Mouse (Mus musculus) intestine, embryonic 14.5 days (tissue): ENCODE data around the gene 6030408B16Rik. TPM values are rescaled to one million over a fixed set of nuclear protein-coding genes. Genes with fewer than 3 reads are reported as not detected.

ENCODE experiments used
- ATAC-seq: fragments of 200-750 bp; cut with Nextera tagmentation; replicated peaks from 2 replicates; pipeline ENCODE4 v1.8.0; 2017; ENCODE audit warnings: low read depth, moderate number of reproducible peaks, moderate TSS enrichment, moderate library complexity; ENCODE audit not compliant: low FRiP score, low TSS enrichment
- DNase-seq: peaks from one replicate; pipeline ENCODE4 v3.0.0-alpha.2; 2018; ENCODE audit warnings: low spot score
- H3K27ac ChIP-seq: fragments of 300-500 bp; sonication (generic); 2 replicates; pipeline ENCODE4 v1.5.1; 2014; ENCODE audit warnings: low read depth, mild to moderate bottlenecking, control low read depth
- H3K27me3 ChIP-seq: fragments of 300-500 bp; sonication (generic); replicated peaks from 2 replicates; pipeline ENCODE4 v1.6.1; 2014; ENCODE audit warnings: low read length, control low read depth; ENCODE audit not compliant: control insufficient read depth, insufficient read depth
- H3K36me3 ChIP-seq: fragments of 300-500 bp; sonication (generic); 2 replicates; pipeline ENCODE4 v1.6.1; 2014; ENCODE audit warnings: low read length, control low read depth; ENCODE audit not compliant: control insufficient read depth, insufficient read depth
- H3K4me1 ChIP-seq: fragments of 300-500 bp; sonication (generic); replicated peaks from 2 replicates; pipeline ENCODE4 v1.6.1; 2014; ENCODE audit warnings: low read length, control low read depth, mixed read lengths; ENCODE audit not compliant: control insufficient read depth, insufficient read depth
- H3K4me2 ChIP-seq: fragments of 300-500 bp; sonication (generic); 2 replicates; pipeline ENCODE4 v1.6.1; 2014; ENCODE audit warnings: low read length
- H3K4me3 ChIP-seq: fragments of 300-500 bp; sonication (generic); 2 replicates; pipeline ENCODE4 v1.5.1; 2014; ENCODE audit warnings: low read depth, low read length, control low read depth, mixed read lengths
- H3K9ac ChIP-seq: fragments of 300-500 bp; sonication (generic); 2 replicates; pipeline ENCODE4 v1.6.1; 2014; ENCODE audit warnings: mild to moderate bottlenecking, low read length
- H3K9me3 ChIP-seq: fragments of 300-500 bp; sonication (generic); 2 replicates; pipeline ENCODE4 v1.6.1; 2016; ENCODE audit warnings: low read length, control low read depth; ENCODE audit not compliant: control insufficient read depth
- WGBS: fragments of 180-500 bp; shearing (Covaris S2); extraction: QIAGEN DNeasy Blood & Tissue Kit; methylation state at CpG from one replicate; pipeline ENCODE4 v1.1.7; 2014; 5-methylcytosine and 5-hydroxymethylcytosine counted together
- polyA plus RNA-seq: library from polyadenylated mRNA; unstranded; fragments of >200 nt; fragmentation: Nextera tagmentation; extraction: Ambion mirVana; gene quantifications from 2 replicates; pipeline ENCODE4 v1.2.1, GENCODE M21; 2014

Gene 6030408B16Rik
- polyA plus RNA-seq, 1 experiment from 2014 or later = 5.9 TPM

DNA sequence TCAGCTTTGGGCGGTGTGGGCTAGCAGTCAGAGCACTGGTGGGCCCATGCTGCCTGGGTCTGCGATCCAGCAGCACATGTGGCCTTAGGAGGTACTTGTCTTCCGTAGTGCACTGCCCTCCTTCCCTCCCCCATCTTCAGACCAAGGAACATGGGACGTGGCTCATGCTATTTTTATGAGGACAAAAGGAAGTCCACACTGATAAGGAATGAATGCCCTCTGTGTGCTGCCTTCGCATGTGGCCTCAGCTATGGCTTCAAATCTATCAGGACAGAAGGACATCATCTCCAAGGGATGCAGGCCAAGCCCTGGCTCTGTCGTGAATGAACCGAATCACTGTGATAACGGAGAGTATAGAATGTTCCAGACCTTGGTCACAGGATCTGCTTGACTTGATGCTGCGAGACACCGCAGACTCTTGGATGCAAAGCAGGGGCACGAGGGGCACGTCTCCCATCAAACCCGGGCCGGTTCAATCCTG is 6.5 kb downstream of the 6030408B16Rik start:
- H3K4me1 ChIP-seq = 0 out of 2 replicates have a peak, but pooled peaks cover 11% of the 10 kb centered on the region
- H3K9me3 ChIP-seq = no peaks in the 10 kb centered on the region
- DNase-seq = no peak
- H3K27ac ChIP-seq = no peak overlapping the region
- no peak overlapping the region for H3K4me2 ChIP-seq
- no peaks in the 10 kb centered on the region for H3K27me3 ChIP-seq
- WGBS = 67% methylated on average over 14 of the region's 14 CpGs
- no peaks in the 10 kb centered on the region for H3K36me3 ChIP-seq
- no peak for ATAC-seq
- H3K9ac ChIP-seq = no peak overlapping the region
- H3K4me3 ChIP-seq = no peak overlapping the region

DNA sequence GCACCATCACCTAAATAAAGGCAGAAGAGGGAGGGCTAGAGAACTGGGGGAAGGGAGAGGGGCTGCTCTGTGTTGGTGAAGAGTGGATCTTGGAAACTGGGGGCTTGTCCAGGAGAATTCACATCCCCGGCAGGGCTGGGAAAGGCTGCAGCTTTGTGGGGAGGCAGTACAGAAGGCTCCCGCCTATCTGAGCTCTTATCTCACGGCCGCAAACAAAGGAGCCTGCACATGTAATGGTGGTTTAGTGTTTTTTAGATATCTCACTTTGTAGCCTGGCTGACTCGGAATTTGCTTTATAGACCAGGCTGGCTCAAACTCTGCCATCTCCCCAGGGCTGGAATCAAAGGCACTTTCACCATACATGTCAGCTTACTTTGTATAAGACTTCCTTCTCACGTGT is 7.1 kb downstream of the 6030408B16Rik start:
- Histone ChIP-seq H3K36me3 (no peaks in the 10 kb centered on the region), H3K9me3 (no peaks in the 10 kb centered on the region), H3K4me2 (no peak overlapping the region), H3K27me3 (no peaks in the 10 kb centered on the region), H3K4me3 (no peak overlapping the region), H3K9ac (no peak overlapping the region), H3K27ac (no peak overlapping the region), H3K4me1 (0 out of 2 replicates have a peak, but pooled peaks cover 8% of the 10 kb centered on the region)
- ATAC-seq = no peak
- 66% methylated on average over 6 of the region's 6 CpGs for WGBS
- no peak for DNase-seq

DNA sequence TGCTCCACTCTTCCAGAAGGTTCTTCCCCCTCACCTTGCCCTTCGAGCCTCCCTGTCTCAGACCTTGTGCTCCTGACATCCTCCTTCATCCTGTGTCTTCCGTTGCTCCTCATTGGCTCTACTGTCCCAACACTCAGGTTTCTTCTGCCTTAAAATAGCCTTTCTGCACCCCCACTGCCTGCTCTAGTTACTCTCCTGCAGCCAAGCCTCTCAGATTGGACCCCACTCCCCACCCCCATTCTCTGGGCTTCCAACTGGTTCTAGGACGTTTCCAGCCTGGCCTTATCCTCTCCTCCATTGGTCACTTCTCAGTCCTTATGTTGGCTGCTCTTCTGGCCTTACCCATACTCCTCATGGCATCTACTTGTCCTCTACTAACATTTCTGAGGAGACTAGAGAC is 9.2 kb downstream of the 6030408B16Rik start:
- Histone ChIP-seq H3K4me2 (no peak overlapping the region), H3K9me3 (no peaks in the 10 kb centered on the region), H3K27ac (no peak overlapping the region), H3K4me1 (0 out of 2 replicates have a peak, but pooled peaks cover 5% of the 10 kb centered on the region), H3K27me3 (no peaks in the 10 kb centered on the region), H3K4me3 (no peak overlapping the region), H3K9ac (no peak overlapping the region), H3K36me3 (no peaks in the 10 kb centered on the region)
- WGBS = 82% methylated on average over 3 of the region's 3 CpGs
- no peak for DNase-seq
- no peak for ATAC-seq

DNA sequence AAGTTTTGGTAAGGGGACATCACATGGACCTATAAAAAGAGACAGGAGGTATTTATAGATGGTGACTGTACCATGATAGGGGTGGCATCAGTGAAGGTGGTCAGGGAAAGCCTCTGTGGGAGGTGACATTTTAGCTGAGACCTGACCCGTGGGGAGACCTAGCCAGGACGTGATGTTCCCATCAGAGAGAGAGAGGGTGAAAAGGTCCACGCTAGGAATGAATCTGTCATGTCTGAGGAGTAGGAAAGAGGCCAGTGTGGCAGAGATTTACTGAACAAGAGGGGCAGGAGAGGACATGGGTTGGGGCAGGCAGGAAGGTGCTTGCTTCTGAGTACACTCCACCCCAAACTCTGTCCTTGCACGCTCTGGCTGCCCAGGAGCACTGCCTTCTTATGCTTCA is 10.8 kb downstream of the 6030408B16Rik start:
- 75% methylated on average over 4 of the region's 4 CpGs for WGBS
- no peak overlapping the region for H3K4me2 ChIP-seq
- no peak overlapping the region for H3K4me3 ChIP-seq
- H3K27ac ChIP-seq = no peak overlapping the region
- peaks cover 3% of the 10 kb centered on the region; the same call in 1 of the 2 replicates for H3K4me1 ChIP-seq
- no peaks in the 10 kb centered on the region for H3K36me3 ChIP-seq
- H3K9ac ChIP-seq = no peak overlapping the region
- H3K9me3 ChIP-seq = no peaks in the 10 kb centered on the region
- no peak for ATAC-seq
- no peak for DNase-seq
- no peaks in the 10 kb centered on the region for H3K27me3 ChIP-seq

DNA sequence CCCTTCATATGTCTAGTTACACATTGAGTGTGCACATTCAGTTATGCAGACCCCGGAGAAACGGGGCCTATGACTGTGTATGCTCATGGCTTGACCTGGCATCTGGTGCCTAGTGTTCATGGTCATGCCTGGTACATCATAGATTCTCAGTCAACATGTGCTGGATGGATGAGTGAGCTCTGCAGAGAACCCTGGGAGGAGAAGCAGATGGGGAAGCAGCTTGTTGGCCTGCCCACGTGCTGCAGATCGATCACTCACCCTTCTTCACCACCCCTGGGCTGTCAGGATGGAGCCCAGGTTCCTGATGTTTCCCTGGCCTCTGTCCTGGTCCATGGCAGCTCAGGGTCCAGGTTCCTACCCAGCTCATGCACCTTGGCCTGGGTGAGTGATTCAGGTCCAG is 13.4 kb downstream of the 6030408B16Rik start:
- WGBS = 92% methylated on average over 4 of the region's 4 CpGs

DNA sequence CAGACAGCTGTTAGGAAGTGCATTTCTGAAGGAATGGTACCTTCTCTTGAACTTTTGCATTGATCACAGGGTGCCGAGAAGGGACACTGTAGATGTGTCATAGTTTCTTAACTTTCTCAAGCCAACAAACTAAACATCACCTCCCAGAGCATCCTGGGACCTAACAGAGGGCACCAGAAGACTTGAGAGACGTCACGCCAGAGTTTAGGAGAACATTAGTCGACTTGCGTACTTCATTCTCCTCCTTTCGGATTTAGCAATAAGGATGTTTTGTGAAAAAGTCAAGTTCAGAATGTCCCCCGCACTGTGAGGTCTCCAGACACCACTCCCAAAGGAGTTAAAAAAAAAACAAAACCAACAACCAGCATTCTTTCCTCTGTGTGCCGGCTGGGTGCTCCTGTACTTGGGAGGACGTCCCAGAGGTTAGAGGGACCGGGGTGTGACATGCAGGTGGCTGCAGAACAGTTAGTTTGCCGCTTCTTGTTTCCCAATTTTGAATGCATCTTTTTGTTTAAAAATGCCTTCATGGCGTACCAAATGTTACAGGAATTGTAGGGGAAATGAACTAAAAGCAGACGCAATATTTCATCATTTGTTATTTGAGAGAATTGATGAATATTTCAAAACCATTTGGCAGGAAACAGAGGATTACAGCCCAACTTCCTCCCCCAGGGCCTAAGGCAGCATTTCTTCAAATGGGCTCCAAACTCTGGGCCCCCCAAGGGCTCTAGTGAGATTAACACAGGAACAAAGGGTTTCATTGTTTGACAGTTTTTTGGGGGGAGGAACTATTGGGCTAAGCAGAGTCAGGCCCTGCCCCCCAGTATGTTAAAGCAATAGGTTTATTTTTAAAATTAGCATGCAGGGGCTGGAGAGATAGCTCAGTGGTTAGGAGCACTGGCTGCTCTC is 15.7 kb downstream of the 6030408B16Rik start:
- Histone ChIP-seq H3K27me3 (no peaks in the 10 kb centered on the region), H3K27ac (no peak overlapping the region), H3K36me3 (no peaks in the 10 kb centered on the region), H3K9me3 (no peaks in the 10 kb centered on the region), H3K9ac (no peak overlapping the region), H3K4me1 (peaks cover 14% of the 10 kb centered on the region; the same call in 1 of the 2 replicates), H3K4me3 (no peak overlapping the region), H3K4me2 (no peak overlapping the region)
- DNase-seq (no peak), ATAC-seq (no peak)
- 57% methylated on average over 13 of the region's 13 CpGs for WGBS

More for the DNA sequence above, 13.4 kb downstream of the 6030408B16Rik start:
- no peak overlapping the region for H3K4me2 ChIP-seq
- ATAC-seq (no peak), DNase-seq (no peak)
- no peaks in the 10 kb centered on the region for H3K36me3 ChIP-seq
- H3K4me1 ChIP-seq = peaks cover 14% of the 10 kb centered on the region; the same call in 1 of the 2 replicates
- no peaks in the 10 kb centered on the region for H3K27me3 ChIP-seq
- H3K27ac ChIP-seq = no peak overlapping the region
- H3K9me3 ChIP-seq = no peaks in the 10 kb centered on the region
- H3K9ac ChIP-seq = no peak overlapping the region
- H3K4me3 ChIP-seq = no peak overlapping the region

DNA sequence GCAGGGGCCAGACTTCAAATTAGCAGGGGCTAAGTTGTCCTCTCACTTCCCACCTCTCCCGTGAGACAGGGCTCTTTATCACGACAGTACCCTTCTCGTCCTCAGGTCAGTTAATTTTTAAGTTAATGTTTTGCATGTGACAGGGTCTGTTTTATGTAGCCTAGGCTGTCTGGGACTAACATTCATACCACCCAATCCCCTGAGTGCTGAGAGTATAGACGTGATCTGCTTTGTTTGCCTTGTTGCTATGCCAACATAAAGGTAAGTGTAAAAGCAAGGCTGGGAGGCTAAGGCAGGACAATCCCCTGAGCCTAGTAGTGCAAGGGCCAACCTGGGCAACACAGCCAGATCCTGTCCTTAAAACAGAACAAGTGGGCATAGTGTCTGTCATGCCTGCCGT is 16.5 kb downstream of the 6030408B16Rik start:
- Histone ChIP-seq H3K27ac (no peak overlapping the region), H3K4me1 (peaks cover 14% of the 10 kb centered on the region; the same call in 1 of the 2 replicates), H3K4me3 (no peak overlapping the region), H3K27me3 (no peaks in the 10 kb centered on the region), H3K9ac (no peak overlapping the region), H3K36me3 (no peaks in the 10 kb centered on the region), H3K4me2 (no peak overlapping the region), H3K9me3 (no peaks in the 10 kb centered on the region)
- WGBS = 18% methylated on average over 5 of the region's 5 CpGs
- ATAC-seq = peak; percentile 66
- DNase-seq = no peak

DNA sequence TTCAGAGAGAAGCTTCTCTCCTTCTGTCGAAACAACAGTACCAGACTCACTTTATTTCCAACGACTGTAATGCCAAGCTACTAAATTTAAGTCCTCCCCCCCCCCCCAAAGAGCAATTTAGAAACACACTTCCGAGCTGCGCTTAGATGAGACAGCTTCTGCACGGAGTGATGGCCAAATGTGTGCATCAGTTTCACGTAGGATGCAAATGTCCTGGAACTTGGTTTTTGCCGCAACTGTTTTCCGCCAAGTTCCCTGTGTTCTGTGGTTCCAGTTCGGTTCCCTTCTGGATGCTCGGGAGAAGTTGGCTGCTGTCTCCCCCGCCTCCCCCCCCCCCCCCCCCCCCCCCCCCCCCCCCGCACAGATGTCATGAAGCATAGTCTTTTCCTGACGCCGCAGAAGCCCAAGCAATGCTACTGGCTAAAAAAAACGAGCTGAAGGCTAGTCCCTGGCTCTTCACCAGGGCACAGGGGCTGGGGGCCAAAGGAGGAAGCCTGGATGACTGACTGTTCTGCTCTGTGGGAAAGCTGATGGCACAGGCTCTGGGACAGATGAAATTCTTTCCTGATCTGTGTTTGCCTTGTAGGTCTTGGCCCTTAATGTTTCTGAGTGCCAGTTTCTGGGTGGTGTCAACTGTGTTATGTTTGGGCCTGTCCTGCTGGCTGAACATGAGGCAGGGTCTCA is 18.2 kb downstream of the 6030408B16Rik start:
- Histone ChIP-seq H3K27me3 (no peaks in the 10 kb centered on the region), H3K4me1 (peaks cover 14% of the 10 kb centered on the region; the same call in 1 of the 2 replicates), H3K9me3 (no peaks in the 10 kb centered on the region), H3K4me2 (no peak overlapping the region), H3K4me3 (no peak overlapping the region), H3K9ac (no peak overlapping the region), H3K27ac (no peak overlapping the region), H3K36me3 (no peaks in the 10 kb centered on the region)
- 57% methylated on average over 11 of the region's 15 CpGs for WGBS
- no peak for DNase-seq
- no peak for ATAC-seq
